Mouse (Mus musculus): Measurements from ENCODE around the gene Castor1.

GRCm38 (mm10) chr11:4246623-4247022 lies 28.6 kb downstream of the Castor1 start:
- TF ChIP-seq CTCF (IDR thresholded peaks at IDR 0.05; ENCODE audit: insufficient read depth, low read depth, low read length) (no peak), POLR2A (IDR thresholded peaks at IDR 0.05; ENCODE audit: insufficient read depth, low read depth, low read length) (no peak)
